Mouse (Mus musculus) embryonic facial prominence, embryonic 10.5 days (tissue): ENCODE data around the gene Ppp1r12a. TPM values are rescaled to one million over a fixed set of nuclear protein-coding genes. Genes with fewer than 3 reads are reported as not detected.
A peak's percentile ranks its signal among the peaks of the same experiment; 100 is the strongest.

ENCODE experiments used
- DNase-seq: peaks from one replicate; pipeline ENCODE4 v3.0.0-alpha.2; 2017; ENCODE audit warnings: low spot score
- H3K27ac ChIP-seq: fragments of 300-500 bp; sonication (generic); replicated peaks from 2 replicates; pipeline ENCODE4 v1.5.1; 2016; ENCODE audit warnings: mild to moderate bottlenecking
- H3K27me3 ChIP-seq: fragments of 300-500 bp; sonication (generic); replicated peaks from 2 replicates; pipeline ENCODE4 v1.6.1; 2016; ENCODE audit warnings: low read depth, mild to moderate bottlenecking; ENCODE audit not compliant: poor library complexity, severe bottlenecking
- H3K36me3 ChIP-seq: fragments of 300-500 bp; sonication (generic); replicated peaks from 2 replicates; pipeline ENCODE4 v1.6.1; 2016; ENCODE audit warnings: mild to moderate bottlenecking, moderate library complexity
- H3K4me1 ChIP-seq: fragments of 300-500 bp; sonication (generic); 2 replicates; pipeline ENCODE4 v1.6.1; 2016
- H3K4me3 ChIP-seq: fragments of 300-500 bp; sonication (generic); 2 replicates; pipeline ENCODE4 v1.5.1; 2016; ENCODE audit warnings: mild to moderate bottlenecking, moderate library complexity
- H3K9me3 ChIP-seq: fragments of 300-500 bp; sonication (generic); 2 replicates; pipeline ENCODE4 v1.6.1; 2016; ENCODE audit warnings: mild to moderate bottlenecking
- WGBS: fragments of 180-500 bp; shearing (Covaris S2); methylation state at CpG from one replicate; pipeline ENCODE4 v1.1.7; 2016; 5-methylcytosine and 5-hydroxymethylcytosine counted together
- polyA plus RNA-seq: library from polyadenylated mRNA; unstranded; fragments of >200 nt; fragmentation: Nextera tagmentation; extraction: Ambion mirVana; gene quantifications from 2 replicates; pipeline ENCODE4 v1.2.1, GENCODE M21; 2016

Ppp1r12a gene
- 78.1 and 84.3 TPM in 2 replicates for polyA plus RNA-seq

DNA sequence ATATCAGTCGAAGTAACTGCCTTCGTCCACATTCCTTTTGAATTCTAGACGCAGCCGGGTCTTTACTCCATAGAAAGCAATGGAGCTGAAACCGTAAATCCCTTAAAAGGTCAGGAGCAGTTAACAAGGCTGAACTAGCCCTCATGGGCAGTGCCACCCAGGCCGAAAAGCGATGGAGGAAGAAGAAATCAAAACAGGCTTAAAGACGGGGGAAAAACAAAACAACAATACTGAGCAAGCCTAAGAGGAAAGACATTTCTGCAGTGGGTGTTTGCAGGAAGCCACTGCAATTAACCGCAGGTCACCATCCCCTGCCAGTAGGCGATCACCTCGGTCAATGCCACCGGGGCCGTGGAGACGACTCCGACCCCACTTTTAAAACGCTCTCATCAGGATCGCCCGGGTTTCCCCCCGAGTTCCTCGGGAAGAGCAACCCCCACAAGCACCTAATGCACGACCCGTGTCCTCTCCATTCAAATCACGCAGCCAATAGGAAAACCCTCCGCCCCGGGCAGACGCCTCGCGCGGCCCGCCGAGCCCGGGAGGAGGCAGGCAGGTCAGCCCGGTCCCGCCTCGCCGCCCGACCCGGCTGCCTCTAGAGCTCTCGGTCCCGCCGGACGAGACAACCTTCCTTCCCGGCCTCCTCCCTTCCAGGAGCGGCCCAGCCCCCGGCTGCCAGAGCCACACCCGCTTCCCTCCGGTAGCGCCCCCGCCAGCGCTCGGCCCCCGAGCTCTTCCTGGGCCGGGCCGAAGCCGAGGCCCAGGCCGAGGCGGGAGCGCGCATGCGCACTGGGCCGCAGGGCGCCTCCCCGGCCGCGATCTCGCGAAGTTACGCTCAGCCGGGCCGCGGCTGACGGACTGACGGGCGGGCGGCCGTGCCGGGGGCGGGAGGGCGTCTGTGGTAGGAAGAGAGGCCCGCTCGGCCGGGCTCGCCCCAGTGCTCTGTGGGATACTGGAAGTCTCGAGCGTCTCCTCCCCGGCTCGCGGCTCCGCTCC is at the start of gene Ppp1r12a:
TSS of gene Ppp1r12a (plus strand) at position 933 of the 996 bp plus-strand sequence.
- no peaks in the 10 kb centered on the region for H3K9me3 ChIP-seq

DNA sequence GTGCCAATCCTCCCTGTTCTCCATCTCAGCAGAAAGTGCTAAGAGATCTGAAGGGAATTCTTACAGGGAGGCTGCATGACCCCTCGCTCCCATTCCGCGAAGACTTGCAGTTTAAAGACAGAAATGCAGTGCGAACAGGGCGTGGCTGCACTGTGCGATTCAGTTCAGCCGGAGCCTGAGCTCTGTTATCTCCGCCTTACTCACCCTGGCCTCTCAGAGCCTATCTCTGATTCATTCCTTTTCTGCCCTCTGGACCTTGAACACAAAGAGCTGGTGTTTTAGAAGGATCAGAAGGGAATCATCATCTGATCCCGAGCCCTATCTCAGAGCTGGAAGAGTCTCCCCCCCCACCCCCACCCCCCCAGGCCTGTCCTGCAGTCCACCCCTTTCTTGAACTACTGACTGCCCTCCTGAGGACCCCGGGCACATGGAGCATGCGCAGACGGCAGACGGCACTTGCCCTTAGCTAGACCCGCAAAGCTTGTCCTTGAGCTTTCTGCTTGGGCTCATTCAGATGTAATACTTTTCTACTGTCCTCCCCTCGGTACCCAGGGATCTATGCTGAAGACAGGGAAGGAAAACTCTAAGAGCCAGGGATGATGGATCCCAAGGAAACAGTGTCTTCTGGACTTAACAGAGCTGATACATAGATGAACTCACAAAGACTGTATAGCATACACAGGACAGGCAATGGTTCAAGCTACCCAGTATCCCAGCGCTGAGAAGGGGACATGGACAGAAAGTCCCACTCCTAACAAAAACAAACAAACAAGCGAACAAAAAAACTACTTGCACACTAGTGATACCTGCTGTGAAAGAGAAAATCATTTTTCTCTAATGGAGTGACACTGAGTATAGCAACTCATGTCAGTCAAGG is 48.4 kb upstream of the Ppp1r12a start:
- Histone ChIP-seq H3K4me1 (peaks cover 7% of the 10 kb centered on the region), H3K27ac (peak overlapping the region; percentile 7; the same call in 1 of the 2 replicates), H3K27me3 (no peaks in the 10 kb centered on the region), H3K36me3 (no peaks in the 10 kb centered on the region), H3K4me3 (peak overlapping the region; percentile 44), H3K9me3 (no peaks in the 10 kb centered on the region)
- 32% methylated on average over 17 of the region's 17 CpGs for WGBS
- peak; percentile 53 for DNase-seq

More for the DNA sequence above, at the start of gene Ppp1r12a:
- Histone ChIP-seq H3K27ac (peak within 1 kb of the TSS; percentile 99), H3K4me3 (peak within 1 kb of the TSS; percentile 90), H3K36me3 (0 out of 2 replicates have a peak, but pooled peaks cover 3% of the 10 kb centered on the region), H3K27me3 (no peaks in the 10 kb centered on the region), H3K4me1 (peaks cover 25% of the 10 kb centered on the region)
- WGBS, result under 1% methylated on average over 89 of the region's 89 CpGs
- peak; percentile 95 for DNase-seq

DNA sequence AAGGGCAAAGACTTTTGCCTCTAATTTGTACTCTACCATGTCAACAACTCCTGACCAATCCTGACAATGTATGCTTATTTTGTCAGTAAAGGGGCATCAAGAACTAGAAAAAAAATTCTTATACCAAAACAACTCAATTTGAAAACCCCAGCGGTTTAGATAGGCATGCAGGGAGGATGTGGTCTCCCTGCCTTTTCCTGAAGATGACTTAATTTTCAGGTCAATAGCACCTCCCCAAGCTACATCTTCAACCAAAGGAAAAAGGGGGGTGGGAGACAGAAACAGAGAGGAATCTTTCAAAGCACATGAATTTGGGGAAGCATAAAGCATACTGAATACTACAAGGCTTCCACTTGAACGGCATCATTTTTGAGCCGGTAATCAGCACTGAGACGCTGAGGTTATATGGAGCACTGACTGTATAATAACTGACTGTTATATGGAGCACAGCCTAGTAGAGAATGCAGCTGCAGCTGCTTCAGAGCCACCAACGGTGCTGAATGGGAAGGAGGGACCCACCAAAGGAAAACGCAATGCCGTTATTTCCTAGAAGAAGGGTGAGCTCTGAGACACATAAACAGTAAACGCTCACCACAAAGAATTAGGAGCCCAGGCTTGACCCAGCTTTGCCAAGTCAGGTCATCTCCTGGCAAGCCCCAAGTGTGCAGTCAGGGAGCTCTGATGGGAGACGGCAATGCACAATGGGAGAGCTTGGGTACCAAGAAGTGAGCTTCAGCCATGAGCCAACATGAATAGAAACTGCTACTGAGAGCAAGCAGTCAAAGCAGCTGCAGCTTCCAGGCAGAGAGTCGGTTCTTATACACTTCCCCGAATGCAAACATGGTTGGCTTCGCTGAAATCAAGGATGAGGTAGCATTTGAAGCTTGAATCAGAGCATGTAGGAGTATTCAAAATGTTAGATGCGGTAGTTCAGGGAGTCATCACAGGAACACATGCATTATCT is 43.5 kb upstream of the Ppp1r12a start:
- Histone ChIP-seq H3K4me1 (peaks cover 4% of the 10 kb centered on the region), H3K36me3 (no peaks in the 10 kb centered on the region), H3K4me3 (no peak overlapping the region), H3K27ac (no peak overlapping the region), H3K9me3 (no peaks in the 10 kb centered on the region), H3K27me3 (no peaks in the 10 kb centered on the region)
- 86% methylated on average over 13 of the region's 13 CpGs for WGBS
- no peak for DNase-seq

DNA sequence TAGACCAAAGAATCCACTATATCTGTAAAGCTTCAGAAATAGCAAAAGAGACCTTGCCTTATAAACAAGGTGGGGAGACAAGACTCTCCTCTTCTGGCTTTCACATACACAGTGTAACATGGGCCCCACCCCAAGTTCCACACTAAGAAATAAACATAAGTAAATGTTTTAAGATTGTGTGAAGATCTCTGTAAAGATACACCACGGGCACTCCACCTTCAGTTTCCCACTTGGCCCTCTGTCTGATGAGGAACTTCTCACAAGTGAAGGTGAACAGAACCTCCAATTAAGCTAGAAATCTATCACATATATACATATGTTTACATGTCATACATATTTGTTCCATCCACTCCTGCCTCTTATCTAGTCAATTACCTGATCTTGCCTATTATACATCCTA is 42.6 kb upstream of the Ppp1r12a start:
- WGBS, result 76% methylated on average over 1 of the region's 1 CpGs

DNA sequence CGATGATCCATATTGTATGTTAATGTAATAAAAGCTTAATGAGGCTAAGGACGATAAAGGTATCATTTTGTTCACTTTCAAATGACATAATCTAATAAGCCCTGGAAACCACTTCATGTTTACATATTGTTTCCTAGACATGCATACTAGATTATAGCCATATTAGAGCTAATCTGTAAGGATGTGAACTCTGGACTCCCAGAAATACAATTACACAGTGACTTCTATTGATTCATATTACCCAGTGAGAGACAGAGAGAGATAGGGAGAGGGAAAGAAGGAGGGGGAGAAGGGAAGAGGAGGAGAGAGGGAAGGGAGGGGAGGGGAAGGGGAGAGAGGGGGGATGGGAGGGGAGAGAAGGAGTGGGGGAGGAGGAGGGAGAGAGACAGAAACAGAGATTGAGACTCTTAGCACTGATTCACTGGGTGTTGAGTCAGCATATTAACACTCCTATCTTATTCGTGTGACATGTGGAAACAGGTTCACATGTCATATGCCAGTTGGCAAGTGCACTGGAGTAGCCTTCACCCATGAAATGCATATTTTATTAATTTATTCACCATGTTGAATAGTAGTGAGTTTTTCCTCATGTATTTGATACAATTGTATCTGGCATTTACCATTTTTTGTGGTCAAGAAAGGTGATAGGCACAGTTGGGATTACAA is 36.9 kb upstream of the Ppp1r12a start:
- H3K4me3 ChIP-seq, result no peak overlapping the region
- H3K9me3 ChIP-seq, result no peaks in the 10 kb centered on the region
- no peaks in the 10 kb centered on the region for H3K27me3 ChIP-seq
- H3K4me1 ChIP-seq, result no peaks in the 10 kb centered on the region
- H3K36me3 ChIP-seq, result no peaks in the 10 kb centered on the region
- H3K27ac ChIP-seq, result no peak overlapping the region
- WGBS, result 87% methylated on average over 3 of the region's 3 CpGs
- no peak for DNase-seq

More for the DNA sequence above, 42.6 kb upstream of the Ppp1r12a start:
- no peaks in the 10 kb centered on the region for H3K36me3 ChIP-seq
- H3K27ac ChIP-seq, result no peak overlapping the region
- DNase-seq, result no peak
- H3K27me3 ChIP-seq, result no peaks in the 10 kb centered on the region
- no peaks in the 10 kb centered on the region for H3K9me3 ChIP-seq
- no peaks in the 10 kb centered on the region for H3K4me1 ChIP-seq
- no peak overlapping the region for H3K4me3 ChIP-seq

DNA sequence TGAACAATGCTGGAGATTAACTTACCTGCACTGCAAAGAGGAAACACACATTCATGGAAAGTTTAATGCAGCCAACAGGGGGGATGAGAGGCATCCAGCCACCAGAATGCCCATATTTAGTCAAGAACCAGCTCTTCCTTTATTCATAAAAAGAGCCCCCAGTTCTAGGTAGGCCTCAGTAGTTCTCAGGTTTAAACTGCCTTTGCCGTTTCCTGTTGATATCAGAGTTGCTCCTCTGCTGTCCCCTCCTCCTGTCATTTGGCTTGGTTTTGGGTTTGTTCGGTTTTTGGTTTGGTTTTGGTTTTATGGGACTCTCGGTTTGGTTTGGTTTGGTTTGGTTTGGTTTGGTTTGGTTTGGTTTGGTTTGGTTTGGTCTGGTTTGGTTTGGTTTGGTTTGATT is 32.8 kb upstream of the Ppp1r12a start:
- H3K4me3 ChIP-seq, result no peak overlapping the region
- no peak for DNase-seq
- no peaks in the 10 kb centered on the region for H3K36me3 ChIP-seq
- no peaks in the 10 kb centered on the region for H3K27me3 ChIP-seq
- no peaks in the 10 kb centered on the region for H3K4me1 ChIP-seq
- no peak overlapping the region for H3K27ac ChIP-seq
- H3K9me3 ChIP-seq, result no peaks in the 10 kb centered on the region
- WGBS, result 93% methylated on average over 3 of the region's 3 CpGs

DNA sequence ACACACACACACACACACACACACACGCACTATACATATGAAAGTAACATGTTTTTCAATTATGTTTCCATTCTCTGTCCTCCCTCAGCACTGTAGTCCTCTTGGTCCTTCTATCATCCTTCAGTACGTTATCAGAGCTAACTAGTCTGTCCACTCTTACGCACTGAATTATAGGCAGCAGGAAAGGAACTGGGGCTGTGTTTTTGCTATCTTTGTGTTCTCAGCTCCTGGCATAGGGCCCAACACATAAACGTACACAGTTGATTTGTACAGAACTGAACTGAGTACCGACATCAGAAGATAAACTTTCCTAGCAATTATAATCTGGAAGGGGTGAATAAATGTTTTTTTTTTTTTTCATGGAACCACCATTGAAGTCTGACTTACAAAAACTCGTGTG is 30.1 kb upstream of the Ppp1r12a start:
- WGBS, result 85% methylated on average over 6 of the region's 6 CpGs
- no peak for DNase-seq
- H3K9me3 ChIP-seq, result no peaks in the 10 kb centered on the region
- H3K4me3 ChIP-seq, result no peak overlapping the region
- H3K36me3 ChIP-seq, result no peaks in the 10 kb centered on the region
- no peaks in the 10 kb centered on the region for H3K4me1 ChIP-seq
- no peaks in the 10 kb centered on the region for H3K27me3 ChIP-seq
- no peak overlapping the region for H3K27ac ChIP-seq

DNA sequence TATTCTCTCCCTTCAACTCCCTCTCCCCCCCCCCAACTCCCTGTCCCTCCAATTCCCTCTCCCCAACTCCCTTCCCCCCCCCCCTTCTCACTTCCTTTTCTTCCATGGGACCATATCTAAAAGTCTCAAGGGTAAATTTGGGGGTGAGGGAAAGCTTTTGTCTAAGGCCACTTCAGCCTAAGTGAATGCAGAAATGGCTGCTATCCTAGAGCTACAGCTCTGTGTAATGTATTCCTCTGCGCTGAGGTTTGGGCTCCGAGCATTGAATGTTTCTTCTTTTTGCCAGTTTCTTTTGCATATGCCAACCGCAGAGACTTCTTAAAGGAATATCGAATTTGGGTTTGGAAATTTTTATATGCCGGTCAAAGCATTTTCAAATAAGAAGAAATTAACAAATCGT is 28.7 kb upstream of the Ppp1r12a start:
- DNase-seq, result no peak
- Histone ChIP-seq H3K4me1 (no peaks in the 10 kb centered on the region), H3K9me3 (no peaks in the 10 kb centered on the region), H3K4me3 (no peak overlapping the region), H3K36me3 (no peaks in the 10 kb centered on the region), H3K27me3 (no peaks in the 10 kb centered on the region), H3K27ac (no peak overlapping the region)
- WGBS, result 90% methylated on average over 6 of the region's 6 CpGs

DNA sequence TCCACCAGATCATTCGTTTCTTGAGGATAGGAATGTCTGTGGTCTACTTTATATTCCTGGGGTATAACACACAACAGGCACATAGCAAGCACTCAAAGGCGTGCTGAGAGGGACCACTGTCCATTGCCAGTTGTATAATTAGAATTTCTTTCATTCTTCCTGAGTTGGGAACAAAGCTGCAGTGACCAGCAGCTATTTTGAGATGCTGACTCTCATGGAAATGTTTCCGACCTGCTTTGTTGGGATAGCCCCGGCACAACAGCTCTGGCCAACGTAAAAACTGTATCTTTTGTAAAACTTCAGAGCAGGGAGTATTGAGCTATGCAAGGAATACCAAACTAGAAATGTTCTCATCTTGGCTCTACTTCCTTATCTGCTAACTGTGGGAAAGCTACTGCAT is 28.2 kb upstream of the Ppp1r12a start:
- Histone ChIP-seq H3K4me1 (no peaks in the 10 kb centered on the region), H3K27ac (no peak overlapping the region), H3K27me3 (no peaks in the 10 kb centered on the region), H3K36me3 (no peaks in the 10 kb centered on the region), H3K9me3 (no peaks in the 10 kb centered on the region), H3K4me3 (no peak overlapping the region)
- 76% methylated on average over 5 of the region's 5 CpGs for WGBS
- DNase-seq, result no peak

DNA sequence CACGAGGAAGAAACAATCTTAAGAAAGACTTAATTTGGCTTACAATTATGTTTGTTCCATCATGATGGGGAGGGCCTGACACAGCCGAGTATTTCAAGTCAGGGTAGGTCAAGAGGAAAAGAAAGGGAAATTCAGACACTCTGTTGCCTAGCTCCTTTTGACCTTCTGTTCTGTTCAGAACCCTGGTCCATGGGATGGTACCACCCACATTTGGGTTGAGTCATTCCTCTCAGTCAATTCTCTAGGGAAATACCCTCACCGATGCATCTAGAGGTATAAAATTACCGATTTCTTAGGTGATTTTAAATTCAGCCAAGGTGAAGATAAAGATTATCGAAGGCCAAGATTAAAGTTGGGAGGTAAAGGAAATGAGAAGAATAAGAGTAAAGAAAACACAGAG is 23.6 kb upstream of the Ppp1r12a start:
- 84% methylated on average over 5 of the region's 5 CpGs for WGBS
- no peak overlapping the region for H3K4me3 ChIP-seq
- no peaks in the 10 kb centered on the region for H3K27me3 ChIP-seq
- H3K9me3 ChIP-seq, result no peaks in the 10 kb centered on the region
- DNase-seq, result no peak
- no peaks in the 10 kb centered on the region for H3K36me3 ChIP-seq
- H3K4me1 ChIP-seq, result no peaks in the 10 kb centered on the region
- H3K27ac ChIP-seq, result no peak overlapping the region

DNA sequence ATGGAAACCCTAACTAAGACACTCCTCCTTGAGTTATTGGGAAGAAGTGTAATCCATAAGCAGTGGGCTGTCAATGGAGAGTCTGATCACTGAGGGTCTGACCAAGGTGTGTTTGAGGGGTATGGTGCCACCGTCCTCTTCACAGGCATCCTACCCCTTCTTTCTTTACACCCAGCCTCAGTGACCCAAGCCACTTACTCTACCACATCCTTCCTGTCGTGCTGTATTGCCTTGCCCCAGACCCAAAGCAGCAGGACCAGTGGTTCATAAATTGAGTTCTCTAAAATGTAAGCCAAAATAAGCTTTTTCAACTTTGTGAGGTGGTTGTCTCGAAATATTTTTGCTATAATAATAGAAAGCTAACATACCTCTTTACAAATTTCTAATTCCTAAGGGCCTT is 22.2 kb upstream of the Ppp1r12a start:
- no peak for DNase-seq
- Histone ChIP-seq H3K36me3 (no peaks in the 10 kb centered on the region), H3K4me3 (no peak overlapping the region), H3K9me3 (no peaks in the 10 kb centered on the region), H3K4me1 (no peaks in the 10 kb centered on the region), H3K27me3 (no peaks in the 10 kb centered on the region), H3K27ac (no peak overlapping the region)
- WGBS, result 75% methylated on average over 3 of the region's 3 CpGs
